Mouse (Mus musculus): ENCODE measurements around the gene Slc12a6. TPM values are rescaled to one million over a fixed set of nuclear protein-coding genes. Genes with fewer than 3 reads are reported as not detected.

Gene Slc12a6
- polyA plus RNA-seq, 1 experiment from 2014 or later, result 9.5 TPM

- H3K27ac ChIP-seq, result no peak overlapping the region
- peaks cover 9% of the 10 kb centered on the region; the same call in 1 of the 2 replicates for H3K4me1 ChIP-seq
- 83% methylated on average over 4 of the region's 4 CpGs for WGBS
- no peaks in the 10 kb centered on the region for H3K27me3 ChIP-seq (ENCODE audit: insufficient read depth, poor library complexity, severe bottlenecking)
- H3K9me3 ChIP-seq, result no peaks in the 10 kb centered on the region
- DNase-seq (ENCODE audit: low spot score), result no peak
- no peaks in the 10 kb centered on the region for H3K36me3 ChIP-seq
- no peak overlapping the region for H3K4me3 ChIP-seq
These were observed 125.8 kb downstream of the Slc12a6 start for GRCm38 (mm10) chr2:112391346-112392000.

DNA sequence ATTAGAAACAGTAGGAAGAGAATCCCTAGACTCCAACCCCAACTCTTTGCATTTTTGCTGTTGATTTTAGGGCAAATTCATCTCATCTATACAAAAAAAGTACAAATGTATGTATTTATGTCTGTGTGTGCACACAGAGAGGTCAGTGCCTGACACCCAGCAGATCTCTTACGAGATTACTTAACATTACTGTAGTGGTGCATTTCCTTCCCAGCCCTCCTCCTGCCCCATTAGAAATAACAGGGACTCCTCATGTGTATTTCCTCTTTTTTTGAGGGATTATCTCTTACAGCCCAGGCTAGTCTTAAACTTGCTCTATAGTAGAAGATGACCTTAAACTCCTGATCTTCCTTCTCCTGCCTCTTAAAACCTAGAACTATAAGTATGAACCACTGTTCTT lies 127.1 kb downstream of the Slc12a6 start:
- H3K9me3 ChIP-seq, result no peaks in the 10 kb centered on the region
- no peaks in the 10 kb centered on the region for H3K27me3 ChIP-seq (ENCODE audit: insufficient read depth, poor library complexity, severe bottlenecking)
- 83% methylated on average over 1 of the region's 1 CpGs for WGBS
- DNase-seq (ENCODE audit: low spot score), result no peak
- no peak overlapping the region for H3K27ac ChIP-seq
- H3K36me3 ChIP-seq, result no peaks in the 10 kb centered on the region
- H3K4me3 ChIP-seq, result no peak overlapping the region
- peaks cover 12% of the 10 kb centered on the region; the same call in 1 of the 2 replicates for H3K4me1 ChIP-seq

GRCm38 (mm10) chr2:112393958-112394357 lies 128.3 kb downstream of the Slc12a6 start:
- no peak overlapping the region for H3K4me3 ChIP-seq
- no peak overlapping the region for H3K27ac ChIP-seq
- no peaks in the 10 kb centered on the region for H3K27me3 ChIP-seq (ENCODE audit: insufficient read depth, poor library complexity, severe bottlenecking)
- H3K9me3 ChIP-seq, result no peaks in the 10 kb centered on the region
- no peak for DNase-seq (ENCODE audit: low spot score)
- no peaks in the 10 kb centered on the region for H3K36me3 ChIP-seq
- peaks cover 12% of the 10 kb centered on the region; the same call in 1 of the 2 replicates for H3K4me1 ChIP-seq

DNA sequence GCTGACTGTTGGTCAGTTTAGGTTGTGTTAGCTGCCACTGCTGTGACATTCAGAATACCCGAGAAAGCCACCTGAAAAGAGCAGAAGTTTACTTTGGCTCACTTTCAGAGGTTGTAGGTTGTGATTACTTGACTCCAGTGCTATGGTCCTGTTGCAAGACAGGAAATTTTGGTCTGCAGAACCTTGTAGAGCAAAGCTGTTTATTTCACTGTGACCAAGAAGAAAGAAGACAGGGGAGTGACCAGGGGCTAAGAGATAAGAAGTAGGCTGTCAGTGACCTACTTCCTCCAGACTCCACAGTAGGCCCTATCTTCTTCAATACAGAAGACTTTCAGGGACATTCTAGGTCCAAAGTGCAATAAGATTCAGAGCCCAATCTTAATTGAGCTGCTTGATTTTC lies 131.0 kb downstream of the Slc12a6 start:
- no peak overlapping the region for H3K4me3 ChIP-seq
- no peaks in the 10 kb centered on the region for H3K9me3 ChIP-seq
- no peaks in the 10 kb centered on the region for H3K27me3 ChIP-seq (ENCODE audit: insufficient read depth, poor library complexity, severe bottlenecking)
- no peaks in the 10 kb centered on the region for H3K36me3 ChIP-seq
- no peak for DNase-seq (ENCODE audit: low spot score)
- WGBS, result 40% methylated on average over 1 of the region's 1 CpGs
- H3K4me1 ChIP-seq, result peaks cover 6% of the 10 kb centered on the region; the same call in 1 of the 2 replicates
- no peak overlapping the region for H3K27ac ChIP-seq

GRCm38 (mm10) chr2:112407030-112407429 lies 141.4 kb downstream of the Slc12a6 start:
- Histone ChIP-seq H3K4me1 (no peaks in the 10 kb centered on the region), H3K36me3 (peaks cover 41% of the 10 kb centered on the region), H3K9me3 (no peaks in the 10 kb centered on the region), H3K27me3 (ENCODE audit: insufficient read depth, poor library complexity, severe bottlenecking) (no peaks in the 10 kb centered on the region), H3K4me3 (no peak overlapping the region), H3K27ac (no peak overlapping the region)
- WGBS, result 89% methylated on average over 3 of the region's 3 CpGs
- DNase-seq (ENCODE audit: low spot score), result no peak

Other genes with a start within 250 kb of the Slc12a6 start
- gene Olfr1311, start 241.4 kb upstream of the Slc12a6 start, polyA plus RNA-seq (2016; fragmentation: Nextera tagmentation; extraction: Ambion mirVana), result not detected in 2 replicates
- not detected in 2 replicates for gene Olfr1312, start 215.6 kb upstream of the Slc12a6 start, polyA plus RNA-seq (2016; fragmentation: Nextera tagmentation; extraction: Ambion mirVana)
- not detected in 2 replicates for gene Olfr1313, start 188.0 kb upstream of the Slc12a6 start, polyA plus RNA-seq (2016; fragmentation: Nextera tagmentation; extraction: Ambion mirVana)
- not detected in 2 replicates for gene Olfr1314, start 169.0 kb upstream of the Slc12a6 start, polyA plus RNA-seq (2016; fragmentation: Nextera tagmentation; extraction: Ambion mirVana)
- gene Olfr1315-ps1, start 150.4 kb upstream of the Slc12a6 start, polyA plus RNA-seq (2016; fragmentation: Nextera tagmentation; extraction: Ambion mirVana), result not detected in 2 replicates
- gene Olfr1316, start 130.8 kb upstream of the Slc12a6 start, polyA plus RNA-seq (2016; fragmentation: Nextera tagmentation; extraction: Ambion mirVana), result not detected in 2 replicates
- not detected in 2 replicates for gene Olfr1317, start 125.5 kb upstream of the Slc12a6 start, polyA plus RNA-seq (2016; fragmentation: Nextera tagmentation; extraction: Ambion mirVana)
- gene Olfr1318, start 111.6 kb upstream of the Slc12a6 start, polyA plus RNA-seq (2016; fragmentation: Nextera tagmentation; extraction: Ambion mirVana), result not detected in 2 replicates
- 22.0 and 23.0 TPM in 2 replicates for gene Lpcat4, start 26.4 kb upstream of the Slc12a6 start, polyA plus RNA-seq (2016; fragmentation: Nextera tagmentation; extraction: Ambion mirVana)
- 0.04 and 0.07 TPM in 2 replicates for gene Nutm1, start 6.5 kb upstream of the Slc12a6 start, polyA plus RNA-seq (2016; fragmentation: Nextera tagmentation; extraction: Ambion mirVana)
- 188 and 206 TPM in 2 replicates for gene Nop10, start 3.9 kb upstream of the Slc12a6 start, polyA plus RNA-seq (2016; fragmentation: Nextera tagmentation; extraction: Ambion mirVana)
- not detected in 2 replicates for gene Gm21985, start 489 bp downstream of the Slc12a6 start, polyA plus RNA-seq (2016; fragmentation: Nextera tagmentation; extraction: Ambion mirVana)
- 114 and 134 TPM in 2 replicates for gene Emc4, start 102.2 kb downstream of the Slc12a6 start, polyA plus RNA-seq (2016; fragmentation: Nextera tagmentation; extraction: Ambion mirVana)
- gene Katnbl1, start 113.4 kb downstream of the Slc12a6 start, polyA plus RNA-seq (2016; fragmentation: Nextera tagmentation; extraction: Ambion mirVana), result 27.4 and 36.6 TPM in 2 replicates
- 16.1 and 18.5 TPM in 2 replicates for gene Emc7, start 189.2 kb downstream of the Slc12a6 start, polyA plus RNA-seq (2016; fragmentation: Nextera tagmentation; extraction: Ambion mirVana)
- not detected in 2 replicates for gene Chrm5, start 214.9 kb downstream of the Slc12a6 start, polyA plus RNA-seq (2016; fragmentation: Nextera tagmentation; extraction: Ambion mirVana)
- 6.5 and 12.5 TPM in 2 replicates for gene Aven, start 227.1 kb downstream of the Slc12a6 start, polyA plus RNA-seq (2016; fragmentation: Nextera tagmentation; extraction: Ambion mirVana)

Measured in heart, embryonic 10.5 days (tissue).